Mouse (Mus musculus) retina, adult 2 months (tissue): ENCODE measurements around the gene Fat3.
A peak's percentile ranks its signal among the peaks of the same experiment; 100 is the strongest.

Experiments
- DNase-seq: peaks from one replicate; pipeline ENCODE4 v3.0.0-alpha.2; 2012; ENCODE audit warnings: low read depth, low spot score

Gene Fat3

DNA sequence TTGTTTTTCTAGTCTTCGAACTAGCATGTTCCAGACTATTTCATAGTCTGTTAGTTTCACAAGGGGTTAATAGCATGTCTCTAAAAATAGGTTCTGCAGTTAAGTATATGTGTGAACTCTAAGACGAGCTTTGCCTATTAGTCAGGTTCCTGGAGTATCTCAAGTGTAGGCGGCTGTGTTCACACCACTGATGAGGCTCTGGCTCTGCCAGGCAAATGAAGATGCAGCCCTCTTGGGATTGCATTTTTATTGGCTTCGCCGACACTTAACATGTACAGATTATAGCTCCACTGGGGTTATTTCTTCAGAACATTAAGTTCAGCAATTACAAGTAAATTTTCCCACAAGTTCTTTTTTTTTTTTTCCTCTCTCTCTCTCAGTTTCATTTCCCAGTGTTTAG, 614.3 kb downstream of the Fat3 start:
- no peak for DNase-seq

GRCm38 (mm10) chr9:15880754-15881153, 620.3 kb downstream of the Fat3 start:
- no peak for DNase-seq

DNA sequence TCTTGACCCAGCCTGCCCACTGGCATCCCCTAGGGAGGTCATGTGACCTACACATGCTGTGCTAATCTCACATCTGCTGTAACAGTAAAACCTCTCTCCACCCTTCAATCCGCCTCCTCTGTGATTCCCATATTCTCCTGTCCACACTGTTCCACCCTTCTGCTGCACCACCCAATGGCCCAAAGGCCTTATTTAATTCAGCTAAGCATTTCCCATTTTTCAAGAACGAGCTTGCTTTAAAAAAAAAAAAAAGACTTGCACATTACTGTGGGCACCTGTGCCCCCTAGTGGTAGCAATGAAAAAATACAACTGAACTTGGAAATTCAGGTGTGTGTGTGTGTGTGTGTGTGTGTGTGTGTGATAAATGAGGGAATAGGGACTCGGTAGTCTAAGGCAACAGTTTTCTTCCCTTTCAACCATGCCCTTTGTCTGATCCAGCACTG, 620.9 kb downstream of the Fat3 start:
- DNase-seq, result peak; percentile 16

DNA sequence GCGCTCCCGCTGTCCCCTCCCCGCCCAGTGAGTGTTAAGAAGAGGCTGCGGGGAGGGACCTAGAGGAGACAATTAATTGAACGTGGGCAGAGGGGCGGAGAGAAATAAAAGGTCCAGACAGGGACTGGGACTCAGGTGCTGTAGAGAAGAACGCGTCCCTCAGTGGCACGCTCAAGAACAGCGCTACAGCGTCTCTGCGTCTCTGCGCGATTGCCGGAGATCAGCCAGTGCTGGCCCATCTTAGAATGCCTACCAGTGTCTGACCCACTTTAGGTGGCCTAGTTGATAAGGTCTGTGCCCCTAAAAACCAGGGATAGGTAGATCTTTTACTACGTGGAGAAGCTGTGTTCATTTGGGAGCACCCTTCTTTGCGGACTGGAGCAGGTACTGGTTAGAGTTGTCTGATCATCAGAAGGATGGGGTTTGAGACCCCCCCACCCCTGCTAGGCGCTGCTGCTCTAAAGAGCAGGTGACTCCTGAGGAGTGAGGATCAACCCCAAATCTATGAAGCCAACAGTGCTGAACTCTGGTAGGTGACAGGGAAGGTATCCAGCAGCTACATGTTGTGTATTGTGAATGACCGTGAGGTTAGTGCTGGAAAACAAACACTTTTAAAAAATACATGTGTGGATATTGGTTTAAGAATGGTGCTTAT, 626.5 kb downstream of the Fat3 start, which contains the start of gene Mtnr1b:
Gene Mtnr1b, minus strand, starts transcription at position 51 of the 655 bp plus-strand sequence.
- no peak for DNase-seq

DNA sequence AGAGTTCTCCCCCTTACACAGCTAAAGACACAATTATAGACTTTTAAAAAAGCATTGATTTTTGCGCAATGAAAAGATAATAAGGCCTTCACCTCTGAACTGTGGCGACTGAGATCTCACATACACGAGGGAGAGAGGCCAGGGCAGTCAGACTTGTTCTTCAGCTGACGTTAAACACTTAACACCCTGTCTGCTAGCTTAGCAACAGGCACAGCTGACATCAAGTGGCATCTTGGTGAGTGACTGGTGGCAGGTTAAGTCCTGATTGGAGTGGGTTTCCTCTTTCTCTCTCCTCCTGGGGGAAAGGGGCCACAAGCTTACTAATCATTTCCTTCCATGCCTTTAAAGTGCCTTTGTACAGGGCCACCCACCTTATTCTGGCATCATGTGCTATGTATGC, 631.1 kb downstream of the Fat3 start:
- DNase-seq, result no peak

- DNase-seq, result no peak
Observed at GRCm38 (mm10) chr9:15869456-15869855, 631.6 kb downstream of the Fat3 start.

GRCm38 (mm10) chr9:15866280-15867072, 634.6 kb downstream of the Fat3 start:
- DNase-seq, result no peak

GRCm38 (mm10) chr9:15861402-15861801, 639.7 kb downstream of the Fat3 start:
- no peak for DNase-seq
